Mouse (Mus musculus) myocyte (in vitro differentiated cells): Measurements from ENCODE around the gene Rhbdf2. TPM values are rescaled to one million over a fixed set of nuclear protein-coding genes. Genes with fewer than 3 reads are reported as not detected.

Experiments
- H3K27me3 ChIP-seq: one replicate; pipeline ENCODE4 v1.6.1; 2011; ENCODE audit not compliant: control insufficient read depth, insufficient read depth, insufficient read length
- H3K36me3 ChIP-seq: one replicate; pipeline ENCODE4 v1.6.1; 2011; ENCODE audit not compliant: control insufficient read depth, insufficient read depth
- H3K4me2 ChIP-seq: one replicate; pipeline ENCODE4 v1.6.1; 2011; ENCODE audit warnings: low read depth, control low read depth
- H3K4me3 ChIP-seq: one replicate; pipeline ENCODE4 v1.5.1; 2011; ENCODE audit warnings: mild to moderate bottlenecking, control low read depth, moderate library complexity
- H3K79me2 ChIP-seq: one replicate; pipeline ENCODE4 v1.6.1; 2011; ENCODE audit not compliant: control insufficient read depth, insufficient read depth
- H3ac ChIP-seq: one replicate; pipeline ENCODE4 v1.6.1; 2011; ENCODE audit not compliant: control insufficient read depth, insufficient read length
- CEBPB ChIP-seq: IDR thresholded peaks from 2 replicates; pipeline ENCODE4 v1.6.1; 2011; ENCODE audit warnings: mild to moderate bottlenecking, moderate library complexity; ENCODE audit not compliant: poor library complexity, insufficient read depth, severe bottlenecking
- E2F4 ChIP-seq: IDR thresholded peaks from one replicate; pipeline ENCODE4 v1.6.1; 2011; ENCODE audit warnings: mild to moderate bottlenecking, control low read depth, moderate library complexity; ENCODE audit not compliant: insufficient read depth
- MAX ChIP-seq: IDR thresholded peaks from one replicate; pipeline ENCODE4 v1.6.1; 2011; ENCODE audit warnings: low read depth, mild to moderate bottlenecking, control low read depth
- MYOD1 ChIP-seq, 3 experiments: IDR thresholded peaks; one replicate each; pipeline ENCODE4 v1.6.1; 2011; ENCODE audit warnings: control low read depth in 2 of 3, low read depth in 2 of 3, mild to moderate bottlenecking in 2 of 3, moderate library complexity in 1 of 3; ENCODE audit not compliant: insufficient read length in 2 of 3, control insufficient read depth in 1 of 3
- MYOG ChIP-seq, 3 experiments: IDR thresholded peaks; one replicate each; pipeline ENCODE4 v1.6.1; 2011; ENCODE audit warnings: control low read depth in 2 of 3, low read depth in 2 of 3, mild to moderate bottlenecking in 2 of 3; ENCODE audit not compliant: insufficient read length in 2 of 3, control insufficient read depth in 1 of 3, insufficient read depth in 1 of 3
- POLR2A ChIP-seq: IDR thresholded peaks from one replicate; pipeline ENCODE4 v1.6.1; 2011; ENCODE audit warnings: low read depth, mild to moderate bottlenecking, control low read depth, moderate library complexity; ENCODE audit not compliant: insufficient read length
- POLR2AphosphoS2 ChIP-seq: IDR thresholded peaks from one replicate; pipeline ENCODE4 v1.6.1; 2011; ENCODE audit warnings: low read depth, control low read depth; ENCODE audit not compliant: insufficient read length
- REST ChIP-seq: IDR thresholded peaks from one replicate; pipeline ENCODE4 v1.6.1; 2011; ENCODE audit warnings: mild to moderate bottlenecking, control low read depth, moderate library complexity; ENCODE audit not compliant: insufficient read depth, insufficient read length
- SRF ChIP-seq: IDR thresholded peaks from one replicate; pipeline ENCODE4 v1.6.1; 2011; ENCODE audit warnings: low read depth; ENCODE audit not compliant: control insufficient read depth, insufficient read length
- TCF12 ChIP-seq: IDR thresholded peaks from one replicate; pipeline ENCODE4 v1.6.1; 2011; ENCODE audit warnings: mild to moderate bottlenecking, control low read depth; ENCODE audit not compliant: poor library complexity, insufficient read depth, severe bottlenecking
- TCF3 ChIP-seq: IDR thresholded peaks from one replicate; pipeline ENCODE4 v1.6.1; 2011; ENCODE audit warnings: low read depth, control low read depth; ENCODE audit not compliant: insufficient read length
- USF1 ChIP-seq: IDR thresholded peaks from one replicate; pipeline ENCODE4 v1.6.1; 2011; ENCODE audit warnings: low read depth, mild to moderate bottlenecking, control low read depth, moderate library complexity
- polyA plus RNA-seq: library from polyadenylated mRNA; unstranded; fragments of >200 nt; fragmentation: generic; extraction: Trizol; gene quantifications from one replicate; pipeline ENCODE4 v1.2.1, GENCODE M21; 2012; ENCODE audit warnings: missing spikeins

Rhbdf2 gene
- polyA plus RNA-seq, 1 experiment = 16.2 TPM

- H3ac ChIP-seq = no peak overlapping the region
- no peaks in the 10 kb centered on the region for H3K79me2 ChIP-seq
- H3K27me3 ChIP-seq = no peaks in the 10 kb centered on the region
- TF ChIP-seq E2F4 (no peak), TCF3 (no peak), REST (no peak), MYOG (IDR thresholded peaks at IDR 0.05; ENCODE audit: control insufficient read depth in 1 of 3, insufficient read depth in 1 of 3, insufficient read length in 2 of 3, low read depth in 2 of 3) (no peak), TCF12 (no peak), POLR2AphosphoS2 (no peak), MAX (no peak), SRF (no peak), CEBPB (no peak), MYOD1 (IDR thresholded peaks at IDR 0.05; ENCODE audit: control insufficient read depth in 1 of 3, insufficient read length in 2 of 3, low read depth in 2 of 3) (no peak), USF1 (no peak), POLR2A (no peak)
- H3K4me3 ChIP-seq = no peak overlapping the region
- H3K36me3 ChIP-seq = no peaks in the 10 kb centered on the region
- H3K4me2 ChIP-seq = no peak overlapping the region
Measured at GRCm38 (mm10) chr11:116589574-116589973, 37.2 kb downstream of the Rhbdf2 start.

DNA sequence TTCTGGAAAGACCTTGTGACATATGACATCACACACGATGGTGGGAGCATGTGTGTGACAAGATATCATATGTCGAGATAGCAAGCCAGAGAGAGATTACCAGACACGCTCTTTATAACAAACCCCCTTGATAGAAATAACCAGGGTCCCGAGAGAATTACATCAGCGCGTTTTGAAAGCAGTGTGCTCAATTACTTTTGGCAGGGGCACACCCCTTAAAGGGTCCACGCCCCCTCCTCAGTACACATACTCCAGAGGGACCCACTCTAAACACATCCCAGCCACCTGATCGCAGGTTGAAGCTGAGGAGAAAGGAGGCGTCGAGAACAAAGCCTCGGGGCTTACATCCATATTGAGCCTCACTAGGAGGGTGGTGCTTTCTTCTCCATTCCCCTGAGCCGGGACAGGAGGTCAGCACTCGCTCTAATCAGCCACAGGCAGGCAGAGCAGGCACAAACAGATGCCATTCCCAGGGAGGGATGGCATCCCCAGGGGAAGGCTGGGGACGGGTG is 37.7 kb downstream of the Rhbdf2 start:
- H3ac ChIP-seq = no peak overlapping the region
- no peaks in the 10 kb centered on the region for H3K27me3 ChIP-seq
- no peak overlapping the region for H3K4me3 ChIP-seq
- H3K4me2 ChIP-seq = peak overlapping the region; percentile 2
- H3K36me3 ChIP-seq = no peaks in the 10 kb centered on the region
- no peak for TF ChIP-seq POLR2A
- no peaks in the 10 kb centered on the region for H3K79me2 ChIP-seq

DNA sequence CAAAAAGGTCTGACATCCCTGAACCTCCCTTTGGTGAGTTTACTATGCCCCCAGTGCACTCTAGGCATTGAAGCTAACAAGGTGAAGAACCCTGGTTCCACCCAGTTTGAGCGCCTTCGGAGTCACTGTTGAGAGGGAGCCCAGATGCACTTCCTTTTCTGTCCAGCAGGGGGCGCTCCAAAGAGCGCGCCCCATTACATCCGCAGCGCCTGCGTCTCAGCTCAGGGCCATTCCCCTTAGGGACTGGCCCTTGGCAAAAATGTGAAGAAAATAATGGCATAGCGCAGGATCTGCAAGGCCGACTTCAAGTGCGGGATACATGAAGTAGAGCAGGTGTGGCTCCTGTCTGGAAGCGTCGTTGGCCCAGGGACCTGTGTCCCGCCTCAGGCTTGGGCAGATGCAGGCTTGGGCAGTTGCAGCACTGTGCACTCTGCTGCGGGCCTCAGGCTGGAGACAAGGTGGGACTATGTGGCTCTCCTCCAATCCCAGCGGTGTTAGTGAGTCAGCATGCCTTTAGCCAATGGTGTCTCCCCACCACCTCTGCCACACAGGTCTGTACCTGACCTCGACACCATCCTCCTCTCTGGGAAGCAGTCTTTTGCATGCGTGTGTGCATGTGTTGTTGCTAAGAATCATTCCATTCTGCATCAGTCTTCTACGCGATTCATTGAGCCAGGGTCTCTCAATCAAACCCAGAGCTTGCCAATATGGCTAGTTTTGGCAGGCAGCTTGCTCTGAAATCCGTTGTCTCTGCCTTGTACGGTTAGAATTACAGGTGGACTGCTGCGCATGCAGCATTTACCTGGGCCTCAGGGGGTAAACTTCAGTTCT is 39.8 kb downstream of the Rhbdf2 start:
- Histone ChIP-seq H3K27me3 (no peaks in the 10 kb centered on the region), H3K4me3 (no peak overlapping the region), H3K36me3 (no peaks in the 10 kb centered on the region), H3K79me2 (no peaks in the 10 kb centered on the region), H3ac (no peak overlapping the region), H3K4me2 (no peak overlapping the region)
- TF ChIP-seq E2F4 (no peak), MYOG (IDR thresholded peaks at IDR 0.05; ENCODE audit: control insufficient read depth in 1 of 3, insufficient read depth in 1 of 3, insufficient read length in 2 of 3, low read depth in 2 of 3) (no peak), MAX (no peak), SRF (no peak), POLR2AphosphoS2 (no peak), MYOD1 (IDR thresholded peaks at IDR 0.05; ENCODE audit: control insufficient read depth in 1 of 3, insufficient read length in 2 of 3, low read depth in 2 of 3) (no peak), REST (no peak), CEBPB (no peak), TCF12 (no peak), USF1 (no peak), TCF3 (no peak)

DNA sequence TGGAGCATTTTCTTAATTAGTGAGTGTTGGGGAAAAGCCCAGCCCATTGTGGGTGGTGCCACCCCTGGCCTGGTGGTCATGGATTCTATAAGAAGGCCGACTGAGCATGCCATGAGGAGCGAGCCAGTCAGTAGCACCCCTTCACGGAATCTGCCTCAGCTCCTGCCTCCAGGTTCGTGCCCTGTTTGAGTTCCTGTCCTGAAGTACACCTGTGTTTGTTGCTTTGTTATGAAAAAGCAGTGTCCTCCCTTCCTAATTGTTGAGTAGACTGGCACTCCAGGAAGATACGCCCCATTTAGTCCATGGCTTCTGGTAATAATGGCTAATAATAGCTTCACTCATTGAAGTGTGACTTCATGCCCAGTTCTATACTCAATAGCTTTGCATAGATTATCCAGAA is 40.5 kb downstream of the Rhbdf2 start, which contains the start of gene Aanat:
Aanat (plus strand) TSS at position 123 of the 400 bp plus-strand sequence.
- H3K4me2 ChIP-seq = no peak within 1 kb of the TSS
- no peaks in the 10 kb centered on the region for H3K27me3 ChIP-seq
- no peak for TF ChIP-seq REST
- TF ChIP-seq SRF = no peak
- TF ChIP-seq POLR2AphosphoS2 = no peak
- no peak for TF ChIP-seq E2F4
- TF ChIP-seq CEBPB = no peak
- TF ChIP-seq POLR2A = no peak
- no peak for TF ChIP-seq TCF12
- no peak for TF ChIP-seq MYOD1 (IDR thresholded peaks at IDR 0.05; ENCODE audit: control insufficient read depth in 1 of 3, insufficient read length in 2 of 3, low read depth in 2 of 3)
- TF ChIP-seq MAX = no peak
- TF ChIP-seq TCF3 = no peak
- no peak for TF ChIP-seq MYOG (IDR thresholded peaks at IDR 0.05; ENCODE audit: control insufficient read depth in 1 of 3, insufficient read depth in 1 of 3, insufficient read length in 2 of 3, low read depth in 2 of 3)
- TF ChIP-seq USF1 = no peak
- H3K79me2 ChIP-seq = no peaks in the 10 kb centered on the region
- H3ac ChIP-seq = no peak within 1 kb of the TSS
- H3K4me3 ChIP-seq = no peak within 1 kb of the TSS
- no peaks in the 10 kb centered on the region for H3K36me3 ChIP-seq

DNA sequence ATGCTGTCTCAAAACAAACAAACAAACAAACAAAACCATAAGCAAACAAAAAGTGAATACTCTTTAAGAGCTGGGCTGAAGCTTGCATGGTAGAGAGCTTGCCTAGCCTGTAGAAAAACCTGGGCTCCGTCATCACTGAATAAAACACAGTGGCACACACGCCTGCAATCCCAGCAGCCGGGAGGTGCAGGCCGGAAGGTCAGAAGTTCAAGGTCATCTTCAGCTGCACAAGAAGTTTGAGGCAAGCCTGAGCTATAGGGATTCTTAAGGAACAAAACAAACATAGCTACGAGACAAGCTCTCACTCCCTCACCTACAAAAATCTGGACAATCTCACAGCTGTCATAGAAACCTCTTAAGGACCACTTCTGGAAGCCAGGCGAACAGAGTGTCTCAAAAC is 41.1 kb downstream of the Rhbdf2 start:
- H3ac ChIP-seq = no peak overlapping the region
- H3K4me2 ChIP-seq = no peak overlapping the region
- no peaks in the 10 kb centered on the region for H3K79me2 ChIP-seq
- no peaks in the 10 kb centered on the region for H3K36me3 ChIP-seq
- H3K4me3 ChIP-seq = no peak overlapping the region
- TF ChIP-seq MAX (no peak), SRF (no peak), E2F4 (no peak), REST (no peak), MYOD1 (IDR thresholded peaks at IDR 0.05; ENCODE audit: control insufficient read depth in 1 of 3, insufficient read length in 2 of 3, low read depth in 2 of 3) (no peak), POLR2AphosphoS2 (no peak), TCF3 (no peak), MYOG (IDR thresholded peaks at IDR 0.05; ENCODE audit: control insufficient read depth in 1 of 3, insufficient read depth in 1 of 3, insufficient read length in 2 of 3, low read depth in 2 of 3) (no peak), POLR2A (no peak), USF1 (no peak), TCF12 (no peak), CEBPB (no peak)
- no peaks in the 10 kb centered on the region for H3K27me3 ChIP-seq
